Mouse (Mus musculus) gastrocnemius, adult 2 months (tissue): ENCODE measurements around the gene Gm3239. TPM values are rescaled to one million over a fixed set of nuclear protein-coding genes. Genes with fewer than 3 reads are reported as not detected.
"Not testable (repeated sequence)": the region's sequence is repeated elsewhere in the genome, so short reads cannot be mapped to it uniquely, and the experiment has no call there.

Experiments
- DNase-seq: peaks from one replicate; pipeline ENCODE4 v3.0.0; 2022
- H3K27ac ChIP-seq: fragments of 200-600 bp; 2 replicates; pipeline ENCODE4 v1.8.1; 2022; ENCODE audit warnings: mild to moderate bottlenecking
- H3K4me3 ChIP-seq: fragments of 200-600 bp; 2 replicates; pipeline ENCODE4 v1.8.1; 2022; ENCODE audit warnings: mild to moderate bottlenecking, moderate library complexity
- CTCF ChIP-seq: fragments of 200-600 bp; IDR thresholded peaks from 2 replicates; pipeline ENCODE4 v1.8.1; 2022; ENCODE audit warnings: antibody characterized with exemption, mild to moderate bottlenecking, moderate library complexity
- intact Hi-C: fragments of 180-260 bp; cut with DNase I; formaldehyde crosslinking; loops from one replicate; pipeline ENCODE4 v1.15.1; 2025
- long read RNA-seq, 2 experiments: library from polyadenylated mRNA; stranded (forward); transcript quantifications; one replicate each; pipeline ENCODE4 v2.0.0; 2021
- total RNA-seq, 2 experiments: library from RNA; stranded (reverse); gene quantifications; 2 replicates each; pipeline ENCODE4 v1.2.3; 2021

Gene Gm3239
- total RNA-seq, result not detected
- long read RNA-seq, experiment 1, result 0 reads
- long read RNA-seq, experiment 2, result 0 reads

DNA sequence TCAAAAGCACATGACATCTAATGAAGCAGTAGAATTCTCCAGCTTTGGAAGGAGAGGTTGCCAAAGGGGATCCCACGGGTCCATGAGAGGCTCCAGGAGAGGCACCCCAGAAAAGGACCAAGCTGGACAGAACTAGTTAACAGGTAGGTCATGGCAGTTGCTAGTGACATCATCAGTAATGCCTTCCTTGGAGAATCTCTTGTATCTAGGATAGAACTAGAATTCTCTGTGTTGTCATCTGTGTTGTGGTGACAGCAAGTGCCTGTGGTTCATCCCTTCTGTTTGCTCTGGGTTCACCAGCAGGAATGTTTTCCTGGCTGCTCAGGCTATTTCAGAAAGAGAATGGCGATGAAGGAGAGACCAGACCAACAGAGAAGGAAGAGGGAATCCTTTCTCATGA is at the start of gene Gm3239:
Gm3239 (plus strand) TSS at position 301 of the 400 bp plus-strand sequence.
- H3K4me3 ChIP-seq, intact Hi-C loops, DNase-seq, H3K27ac ChIP-seq: not testable (repeated sequence)

DNA sequence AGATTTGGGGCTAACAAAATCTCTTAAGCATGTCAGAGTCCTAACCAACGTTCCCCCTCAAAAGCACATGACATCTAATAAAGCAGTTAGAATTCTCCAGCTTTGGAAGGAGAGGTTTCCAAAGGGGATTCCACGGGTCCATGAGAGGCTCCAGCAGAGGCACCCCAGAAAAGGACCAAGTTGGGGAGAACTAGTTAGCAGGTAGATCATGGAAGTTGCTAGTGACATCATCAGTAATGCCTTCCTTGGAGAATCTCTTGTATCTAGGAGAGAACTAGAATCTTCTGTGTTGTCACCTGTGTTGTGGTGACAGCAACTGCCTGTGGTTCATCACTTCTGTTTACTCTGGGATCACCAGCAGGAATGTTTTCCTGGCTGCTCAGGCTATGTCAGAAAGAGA is 31.9 kb upstream of the Gm3239 start, which contains the start of gene Gm8159:
Gm8159 (plus strand) TSS at position 301 of the 400 bp plus-strand sequence.
- DNase-seq, intact Hi-C loops: not testable (repeated sequence)

DNA sequence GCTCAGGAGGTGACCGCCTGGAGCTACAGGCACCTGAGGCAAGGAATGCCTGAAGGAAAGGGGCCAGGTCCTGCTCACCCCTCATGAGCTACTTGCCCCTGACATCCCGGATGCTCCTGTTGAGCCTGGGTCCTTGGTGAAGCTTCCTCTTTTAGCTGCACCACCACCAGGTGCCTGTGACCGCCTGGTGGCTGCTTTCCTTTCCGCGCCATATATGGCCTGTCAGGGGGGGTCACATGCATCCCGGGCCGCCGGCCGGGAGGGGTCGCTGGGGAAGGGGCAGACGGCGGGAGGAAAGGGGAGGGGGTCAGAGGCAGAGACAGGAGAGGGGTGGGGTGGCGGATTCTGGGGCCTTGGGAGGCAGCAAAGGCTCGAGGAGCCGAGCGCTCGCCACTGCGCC is 14.7 kb upstream of the Gm3239 start:
- intact Hi-C loops, H3K4me3 ChIP-seq, H3K27ac ChIP-seq: not testable (repeated sequence)
- peak; percentile 13 for DNase-seq

More for the DNA sequence above, 31.9 kb upstream of the Gm3239 start, which contains the start of gene Gm8159:
- not testable (repeated sequence) for H3K4me3 ChIP-seq, H3K27ac ChIP-seq

DNA sequence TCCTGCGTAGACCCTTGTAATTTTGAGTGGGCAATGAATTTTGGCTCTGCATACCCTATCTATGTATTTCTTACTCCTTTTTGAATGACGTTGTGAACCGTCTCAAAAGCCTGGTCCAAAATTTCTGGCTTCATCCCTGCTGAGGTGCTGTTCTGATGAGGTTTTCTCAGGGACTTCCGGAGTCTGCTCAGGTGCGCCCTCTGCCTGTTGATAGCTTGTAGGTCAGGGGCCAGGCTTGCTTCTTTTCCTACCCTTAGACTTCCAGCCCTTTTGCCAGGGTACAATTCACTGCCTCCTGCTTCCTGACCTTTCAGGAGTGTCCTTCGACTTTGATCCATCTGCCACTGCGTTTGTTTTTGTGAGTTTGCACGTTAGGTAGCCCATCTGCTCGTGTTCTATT is 13.7 kb upstream of the Gm3239 start:
- H3K4me3 ChIP-seq, DNase-seq, intact Hi-C loops, H3K27ac ChIP-seq: not testable (repeated sequence)
- peak; percentile 10; the same call in 1 of the 2 replicates for TF ChIP-seq CTCF

DNA sequence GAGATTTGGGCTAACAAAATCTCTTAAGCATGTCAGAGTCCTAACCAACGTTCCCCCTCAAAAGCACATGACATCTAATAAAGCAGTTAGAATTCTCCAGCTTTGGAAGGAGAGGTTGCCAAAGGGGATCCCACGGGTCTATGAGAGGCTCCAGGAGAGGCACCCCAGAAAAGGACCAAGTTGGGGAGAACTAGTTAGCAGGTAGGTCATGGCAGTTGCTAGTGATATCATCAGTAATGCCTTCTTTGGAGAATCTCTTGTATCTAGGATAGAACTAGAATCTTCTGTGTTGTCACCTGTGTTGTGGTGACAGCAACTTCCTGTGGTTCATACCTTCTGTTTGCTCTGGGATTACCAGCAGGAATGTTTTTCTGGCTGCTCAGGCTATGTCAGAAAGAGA is 44.9 kb downstream of the Gm3239 start, which contains the start of gene Gm7876:
Gm7876 (plus strand) TSS at position 301 of the 400 bp plus-strand sequence.
- H3K4me3 ChIP-seq, DNase-seq, H3K27ac ChIP-seq, intact Hi-C loops: not testable (repeated sequence)

Other genes starting within 250 kb of the Gm3239 start
- gene Gm3164, start 248.7 kb upstream of the Gm3239 start, total RNA-seq, result under 1 TPM in 1 of 2 experiments, not detected in 1; 0.26 TPM
- not detected for gene Gm3173, start 233.2 kb upstream of the Gm3239 start, total RNA-seq
- not detected for gene Gm3182, start 182.4 kb upstream of the Gm3239 start, total RNA-seq
- gene Gm3047, start 108.8 kb upstream of the Gm3239 start, total RNA-seq, result not detected
- not detected for gene Gm8159, start 31.8 kb upstream of the Gm3239 start, total RNA-seq
- gene Gm7876, start 45.0 kb downstream of the Gm3239 start, total RNA-seq, result not detected
- not detected for gene Gm3252, start 62.6 kb downstream of the Gm3239 start, total RNA-seq
- not detected for gene Gm9602, start 112.1 kb downstream of the Gm3239 start, total RNA-seq
- not detected for gene Gm3269, start 173.9 kb downstream of the Gm3239 start, total RNA-seq
- gene Gm3264, start 191.4 kb downstream of the Gm3239 start, total RNA-seq, result under 1 TPM in 1 of 2 experiments, not detected in 1; 0.84 TPM
- not detected for gene Gm3278, start 228.2 kb downstream of the Gm3239 start, total RNA-seq